Mouse (Mus musculus): ENCODE data around the gene Fam78a. TPM values are rescaled to one million over a fixed set of nuclear protein-coding genes. Genes with fewer than 3 reads are reported as not detected.

Gene Fam78a
- polyA plus RNA-seq (2016; fragmentation: Nextera tagmentation; extraction: Ambion mirVana) = 37.7 and 60.1 TPM in 2 replicates

- DNase-seq (ENCODE audit: low spot score) = peak; percentile 84
- H3K9me3 ChIP-seq = no peaks in the 10 kb centered on the region
- WGBS = under 1% methylated on average over 68 of the region's 68 CpGs
- peaks cover 78% of the 10 kb centered on the region for H3K4me1 ChIP-seq
- peak within 1 kb of the TSS; percentile 89 for H3K4me3 ChIP-seq
- peak within 1 kb of the TSS; percentile 96 for H3K27ac ChIP-seq
- H3K36me3 ChIP-seq = peaks cover 12% of the 10 kb centered on the region
- H3K27me3 ChIP-seq (ENCODE audit: insufficient read depth, poor library complexity, severe bottlenecking) = peaks cover 33% of the 10 kb centered on the region
These were observed at the start of gene Fam78a for GRCm38 (mm10) chr2:32084111-32084871. TSS of gene Fam78a (minus strand) at chr2:32084857.

- Histone ChIP-seq H3K9me3 (no peaks in the 10 kb centered on the region), H3K36me3 (no peaks in the 10 kb centered on the region), H3K27ac (peak overlapping the region; percentile 42; the same call in 1 of the 2 replicates), H3K4me3 (no peak overlapping the region), H3K4me1 (peaks cover 58% of the 10 kb centered on the region), H3K27me3 (ENCODE audit: insufficient read depth, poor library complexity, severe bottlenecking) (no peaks in the 10 kb centered on the region)
- peak; percentile 92 for DNase-seq (ENCODE audit: low spot score)
- WGBS = 8% methylated on average over 2 of the region's 2 CpGs
These were observed 49.4 kb upstream of the Fam78a start for GRCm38 (mm10) chr2:32134039-32134438.

- Histone ChIP-seq H3K4me1 (peaks cover 65% of the 10 kb centered on the region), H3K9me3 (no peaks in the 10 kb centered on the region), H3K36me3 (no peaks in the 10 kb centered on the region), H3K27me3 (ENCODE audit: insufficient read depth, poor library complexity, severe bottlenecking) (no peaks in the 10 kb centered on the region), H3K27ac (peak overlapping the region; percentile 82), H3K4me3 (peak overlapping the region; percentile 23; the same call in 1 of the 2 replicates)
- WGBS = 8% methylated on average over 12 of the region's 12 CpGs
- DNase-seq (ENCODE audit: low spot score) = peak; percentile 97
These were observed 47.9 kb upstream of the Fam78a start for GRCm38 (mm10) chr2:32132567-32132992.

DNA sequence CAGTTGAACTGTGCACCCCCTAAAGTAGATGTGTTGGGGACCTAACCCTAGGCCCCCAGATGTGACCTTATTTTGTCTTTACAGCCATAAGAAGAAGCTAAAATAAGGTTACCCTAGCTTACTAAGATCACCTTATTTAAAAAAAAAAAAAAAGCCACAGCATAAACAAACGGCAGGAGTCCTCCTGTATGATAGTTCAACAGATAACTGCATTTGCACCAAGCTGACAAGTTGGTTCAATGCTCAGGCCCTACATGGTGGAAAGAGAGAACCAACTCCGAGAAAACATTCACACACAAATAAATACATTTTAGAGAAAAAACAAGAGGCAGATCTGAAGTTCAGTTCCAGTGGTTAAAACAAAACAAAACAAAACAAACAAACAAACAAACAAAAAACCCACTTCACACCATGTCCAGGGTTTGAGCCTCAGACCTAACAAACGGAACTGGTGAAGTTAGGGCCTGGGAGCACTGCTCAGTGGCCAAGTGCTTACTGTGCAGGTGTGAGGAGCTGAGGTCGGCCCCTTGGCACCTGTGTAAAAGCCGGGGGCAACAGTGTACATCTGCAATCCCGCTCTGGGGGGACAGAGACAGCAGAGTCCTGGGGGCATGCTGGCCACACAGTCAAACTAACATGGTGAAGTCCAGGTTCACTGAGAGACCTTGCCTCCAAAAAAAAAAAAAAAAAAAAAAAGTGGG lies 47.4 kb upstream of the Fam78a start:
- Histone ChIP-seq H3K27me3 (ENCODE audit: insufficient read depth, poor library complexity, severe bottlenecking) (no peaks in the 10 kb centered on the region), H3K36me3 (no peaks in the 10 kb centered on the region), H3K4me1 (peaks cover 65% of the 10 kb centered on the region), H3K27ac (peak overlapping the region; percentile 86), H3K4me3 (0 out of 2 replicates have a peak overlapping the region, but pooled peaks have one; percentile 23), H3K9me3 (no peaks in the 10 kb centered on the region)
- DNase-seq (ENCODE audit: low spot score) = no peak
- WGBS = 59% methylated on average over 6 of the region's 6 CpGs

- H3K4me1 ChIP-seq = peaks cover 64% of the 10 kb centered on the region
These were observed 46.7 kb upstream of the Fam78a start for GRCm38 (mm10) chr2:32131205-32131834.

GRCm38 (mm10) chr2:32130435-32130834 lies 45.8 kb upstream of the Fam78a start:
- no peaks in the 10 kb centered on the region for H3K9me3 ChIP-seq
- H3K27me3 ChIP-seq (ENCODE audit: insufficient read depth, poor library complexity, severe bottlenecking) = no peaks in the 10 kb centered on the region
- no peak for DNase-seq (ENCODE audit: low spot score)
- no peaks in the 10 kb centered on the region for H3K36me3 ChIP-seq
- H3K4me3 ChIP-seq = peak overlapping the region; percentile 29; the same call in 1 of the 2 replicates
- 25% methylated on average over 6 of the region's 6 CpGs for WGBS
- H3K27ac ChIP-seq = peak overlapping the region; percentile 86
- H3K4me1 ChIP-seq = peaks cover 68% of the 10 kb centered on the region

More at GRCm38 (mm10) chr2:32131205-32131834, 46.7 kb upstream of the Fam78a start:
- no peaks in the 10 kb centered on the region for H3K36me3 ChIP-seq
- no peaks in the 10 kb centered on the region for H3K9me3 ChIP-seq
- no peaks in the 10 kb centered on the region for H3K27me3 ChIP-seq (ENCODE audit: insufficient read depth, poor library complexity, severe bottlenecking)
- H3K27ac ChIP-seq = peak overlapping the region; percentile 86
- no peak for DNase-seq (ENCODE audit: low spot score)
- WGBS = 22% methylated on average over 9 of the region's 9 CpGs
- H3K4me3 ChIP-seq = peak overlapping the region; percentile 29; the same call in 1 of the 2 replicates

DNA sequence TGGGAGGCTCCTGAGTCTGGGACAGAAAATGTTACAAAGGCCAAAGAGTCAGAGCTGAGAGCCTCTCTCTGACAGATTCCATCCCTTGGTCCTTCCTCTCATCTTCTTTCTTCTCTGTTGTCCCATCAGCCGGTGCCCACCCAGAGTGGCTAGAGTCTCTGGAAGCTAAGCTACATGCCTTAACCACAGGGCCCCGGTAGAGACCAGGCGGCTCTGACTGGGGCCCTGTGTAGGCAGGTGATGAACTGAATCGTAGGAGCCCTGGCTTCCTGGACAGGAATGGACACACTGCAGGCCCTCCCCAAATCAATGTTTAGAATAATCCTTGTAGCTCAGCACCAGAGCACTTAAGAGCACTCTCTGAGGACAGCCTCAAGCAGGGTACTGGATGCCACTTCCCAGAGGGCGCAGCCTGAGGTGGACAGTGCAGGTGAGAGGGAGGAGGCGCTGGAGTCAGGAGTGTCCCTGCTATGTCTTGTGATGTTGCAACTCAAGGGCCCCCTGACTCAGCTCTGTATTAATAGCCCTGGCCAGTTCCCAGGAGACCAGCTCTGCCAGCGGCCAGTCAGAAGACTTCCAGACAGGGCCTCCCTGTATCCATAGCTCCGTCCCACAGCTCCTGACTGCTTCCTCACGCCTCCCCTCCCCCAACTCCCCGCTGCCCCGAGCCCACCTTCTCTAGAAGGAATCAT lies 44.9 kb upstream of the Fam78a start:
- H3K4me1 ChIP-seq = peaks cover 66% of the 10 kb centered on the region
- WGBS = 38% methylated on average over 11 of the region's 11 CpGs
- 0 out of 2 replicates have a peak overlapping the region, but pooled peaks have one; percentile 17 for H3K4me3 ChIP-seq
- H3K36me3 ChIP-seq = no peaks in the 10 kb centered on the region
- no peaks in the 10 kb centered on the region for H3K9me3 ChIP-seq
- peak overlapping the region; percentile 89 for H3K27ac ChIP-seq
- no peaks in the 10 kb centered on the region for H3K27me3 ChIP-seq (ENCODE audit: insufficient read depth, poor library complexity, severe bottlenecking)
- DNase-seq (ENCODE audit: low spot score) = peak; percentile 90

- peak overlapping the region; percentile 22 for H3K4me3 ChIP-seq
- H3K27ac ChIP-seq = peak overlapping the region; percentile 89
- H3K9me3 ChIP-seq = no peaks in the 10 kb centered on the region
- no peaks in the 10 kb centered on the region for H3K27me3 ChIP-seq (ENCODE audit: insufficient read depth, poor library complexity, severe bottlenecking)
- peaks cover 57% of the 10 kb centered on the region for H3K4me1 ChIP-seq
- no peaks in the 10 kb centered on the region for H3K36me3 ChIP-seq
- 64% methylated on average over 5 of the region's 5 CpGs for WGBS
- DNase-seq (ENCODE audit: low spot score) = no peak
These were observed 43.8 kb upstream of the Fam78a start for GRCm38 (mm10) chr2:32128536-32128841.

GRCm38 (mm10) chr2:32127653-32128535 lies 43.2 kb upstream of the Fam78a start:
- 6% methylated on average over 16 of the region's 16 CpGs for WGBS
- peak overlapping the region; percentile 89 for H3K27ac ChIP-seq
- no peaks in the 10 kb centered on the region for H3K9me3 ChIP-seq
- no peaks in the 10 kb centered on the region for H3K27me3 ChIP-seq (ENCODE audit: insufficient read depth, poor library complexity, severe bottlenecking)
- H3K4me1 ChIP-seq = peaks cover 58% of the 10 kb centered on the region
- peak; percentile 97 for DNase-seq (ENCODE audit: low spot score)
- H3K4me3 ChIP-seq = peak overlapping the region; percentile 22
- H3K36me3 ChIP-seq = no peaks in the 10 kb centered on the region

- peaks cover 15% of the 10 kb centered on the region for H3K4me1 ChIP-seq
- no peaks in the 10 kb centered on the region for H3K27me3 ChIP-seq (ENCODE audit: insufficient read depth, poor library complexity, severe bottlenecking)
- no peaks in the 10 kb centered on the region for H3K36me3 ChIP-seq
- H3K9me3 ChIP-seq = no peaks in the 10 kb centered on the region
- no peak overlapping the region for H3K4me3 ChIP-seq
- no peak for DNase-seq (ENCODE audit: low spot score)
- WGBS = 91% methylated on average over 2 of the region's 2 CpGs
- H3K27ac ChIP-seq = 0 out of 2 replicates have a peak overlapping the region, but pooled peaks have one; percentile 42
These were observed 37.1 kb upstream of the Fam78a start for GRCm38 (mm10) chr2:32121785-32122184.

DNA sequence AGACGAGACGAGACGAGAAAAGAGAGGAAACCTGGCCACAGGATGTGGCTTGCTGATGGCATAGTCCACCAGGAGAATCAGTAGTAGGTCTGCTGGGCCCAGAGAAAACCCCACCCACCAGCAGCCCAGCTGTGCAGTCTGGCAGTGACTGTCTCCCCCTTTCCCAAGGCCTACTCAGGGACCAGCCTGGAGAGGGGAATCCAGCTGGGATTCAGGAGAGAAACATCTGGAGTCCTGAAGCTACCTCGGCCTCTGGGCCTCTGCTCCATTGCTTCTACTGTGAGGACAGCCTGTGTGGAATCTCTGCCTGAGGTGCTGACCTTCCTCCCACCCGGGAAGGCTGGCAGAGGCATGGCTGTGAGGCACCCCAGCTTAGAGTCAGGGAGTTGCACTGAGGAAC lies 36.5 kb upstream of the Fam78a start:
- Histone ChIP-seq H3K27ac (peak overlapping the region; percentile 76), H3K9me3 (no peaks in the 10 kb centered on the region), H3K36me3 (no peaks in the 10 kb centered on the region), H3K4me3 (no peak overlapping the region), H3K4me1 (peaks cover 13% of the 10 kb centered on the region), H3K27me3 (ENCODE audit: insufficient read depth, poor library complexity, severe bottlenecking) (no peaks in the 10 kb centered on the region)
- no peak for DNase-seq (ENCODE audit: low spot score)
- 64% methylated on average over 5 of the region's 5 CpGs for WGBS

Data from heart, embryonic 10.5 days (tissue).